Mouse (Mus musculus): ENCODE results near the gene Hspa2. TPM values are rescaled to one million over a fixed set of nuclear protein-coding genes. Genes with fewer than 3 reads are reported as not detected.

Hspa2 gene
- total RNA-seq, 4 experiments from 2014 or later: 93.5 to 105 (median 103) TPM

DNA sequence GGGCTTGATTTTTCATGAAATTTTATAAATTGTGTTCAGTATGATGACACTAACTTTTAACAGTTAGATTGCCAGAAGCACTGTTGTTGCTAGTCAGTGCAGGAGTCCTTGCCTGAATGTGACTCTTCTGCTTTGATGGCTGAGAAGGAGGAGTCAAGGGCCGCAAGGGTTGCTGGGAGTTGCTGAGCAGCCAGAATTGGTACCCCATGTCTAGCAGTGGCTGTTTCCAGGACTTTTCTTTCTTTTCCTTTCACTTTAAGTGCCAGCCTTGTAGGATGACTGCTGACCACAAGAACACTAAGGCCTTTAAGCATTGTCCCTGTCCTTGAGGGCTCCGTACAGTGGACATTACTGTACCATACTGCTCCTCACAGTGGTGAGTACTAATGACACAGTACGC is 26.2 kb upstream of the Hspa2 start:
- no peak for DNase-seq (ENCODE audit: low spot score in 2 of 2)

DNA sequence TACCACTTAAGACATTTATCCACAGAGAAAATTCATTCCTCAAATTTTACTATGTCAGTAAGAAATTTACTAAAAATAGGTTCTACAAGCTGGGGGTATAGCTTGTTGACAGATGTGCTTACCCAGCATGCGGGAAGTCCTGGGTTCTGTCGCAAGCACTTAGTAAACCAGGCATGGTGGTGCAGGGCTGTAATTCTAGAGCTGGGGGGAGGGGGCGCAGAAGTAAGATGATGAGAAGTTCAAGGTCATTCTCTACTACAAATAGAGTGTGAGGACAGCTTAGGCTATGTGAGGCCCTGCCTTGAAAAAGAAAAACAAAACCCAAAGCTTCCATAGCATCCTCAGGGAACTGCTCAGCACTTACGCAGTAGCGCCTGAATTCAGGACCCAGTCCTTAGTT is 25.4 kb upstream of the Hspa2 start:
- no peak for DNase-seq (ENCODE audit: low spot score in 2 of 2)

DNA sequence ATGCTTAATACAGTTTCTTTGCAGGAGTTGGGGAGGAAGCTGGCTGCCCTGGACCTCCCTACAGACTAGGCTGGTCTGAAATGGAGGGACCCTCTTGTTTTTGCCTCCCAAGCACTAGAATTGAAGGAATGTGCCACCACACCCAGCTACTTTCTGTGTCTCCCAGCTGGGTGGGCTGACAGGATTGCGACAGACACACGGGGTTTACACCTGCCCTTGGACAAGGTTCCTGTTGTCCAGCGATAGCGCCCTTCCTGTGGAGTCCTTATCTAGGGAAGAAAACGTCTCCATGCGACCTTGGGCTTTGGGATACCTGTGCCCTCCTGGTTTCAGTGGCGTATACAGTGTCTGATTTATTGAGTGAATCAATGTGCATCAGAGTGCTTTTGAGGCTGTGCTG is 23.8 kb upstream of the Hspa2 start:
- no peak for DNase-seq (ENCODE audit: low spot score in 2 of 2)

DNA sequence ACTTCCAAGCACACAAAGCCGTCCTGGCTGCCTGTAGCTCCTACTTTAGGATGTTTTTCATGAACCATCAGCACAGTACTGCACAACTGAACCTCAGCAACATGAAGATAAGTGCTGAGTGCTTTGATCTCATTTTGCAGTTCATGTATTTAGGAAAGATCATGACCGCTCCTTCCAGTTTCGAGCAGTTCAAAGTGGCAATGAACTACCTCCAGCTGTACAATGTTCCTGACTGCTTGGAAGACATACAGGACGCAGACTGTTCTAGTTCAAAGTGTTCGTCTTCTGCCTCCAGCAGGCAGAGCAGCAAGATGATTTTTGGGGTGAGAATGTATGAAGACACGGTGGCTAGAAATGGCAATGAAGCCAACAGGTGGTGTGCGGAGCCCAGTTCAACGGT is 18.6 kb upstream of the Hspa2 start:
- DNase-seq (ENCODE audit: low spot score in 2 of 2): no peak

DNA sequence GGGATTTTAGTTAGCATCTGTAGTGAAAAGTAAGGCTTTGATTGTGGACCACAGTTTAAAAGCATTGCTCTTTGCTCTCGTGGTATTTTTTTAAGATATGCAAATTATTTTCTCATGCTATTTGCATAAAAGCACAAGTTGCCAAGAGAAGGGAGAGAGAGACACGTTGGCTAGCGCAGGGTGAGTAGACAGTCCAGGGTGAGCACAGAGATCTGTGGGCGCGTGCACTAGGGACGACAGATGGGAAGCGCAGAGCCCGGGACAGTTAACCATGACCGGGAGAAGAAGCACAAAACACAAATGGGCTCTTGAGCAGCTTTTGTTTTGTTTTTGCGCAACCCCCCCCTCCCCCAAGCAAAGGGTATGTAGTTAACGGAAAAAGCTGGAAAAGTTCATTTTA is 15.2 kb upstream of the Hspa2 start:
- no peak for DNase-seq (ENCODE audit: low spot score in 2 of 2)

DNA sequence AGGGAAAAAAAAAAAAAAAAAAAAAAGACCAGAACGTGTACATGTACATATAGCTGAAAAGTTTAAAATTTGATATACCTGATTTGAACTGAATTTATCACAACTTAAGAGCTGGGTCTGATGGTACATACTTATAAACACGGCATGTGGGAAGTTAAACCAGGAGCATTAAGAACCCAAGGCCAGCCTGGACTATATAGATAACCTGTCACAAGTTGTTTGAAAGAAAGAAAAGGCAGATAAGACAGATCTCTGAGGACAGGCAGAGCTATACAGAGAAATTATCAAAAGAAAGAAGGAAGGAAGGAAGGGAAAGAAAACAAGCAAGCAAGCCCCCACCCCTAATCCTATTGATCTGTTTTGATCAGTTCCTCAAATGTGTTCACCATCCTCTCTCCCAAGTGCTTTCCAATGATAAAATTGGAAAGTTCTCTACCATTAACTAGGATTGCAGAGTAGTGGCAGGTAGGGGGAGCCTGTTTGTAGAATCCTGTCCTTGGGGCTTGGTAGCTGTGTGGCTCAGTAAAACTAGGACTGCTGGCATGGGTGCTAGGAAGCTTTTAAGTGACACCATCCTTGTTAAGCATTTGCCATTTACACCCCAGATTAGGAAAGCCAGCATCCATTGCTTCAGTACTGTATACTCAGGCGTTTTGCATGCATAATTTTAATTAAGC is 12.2 kb upstream of the Hspa2 start:
- DNase-seq (ENCODE audit: low spot score in 2 of 2): no peak

DNA sequence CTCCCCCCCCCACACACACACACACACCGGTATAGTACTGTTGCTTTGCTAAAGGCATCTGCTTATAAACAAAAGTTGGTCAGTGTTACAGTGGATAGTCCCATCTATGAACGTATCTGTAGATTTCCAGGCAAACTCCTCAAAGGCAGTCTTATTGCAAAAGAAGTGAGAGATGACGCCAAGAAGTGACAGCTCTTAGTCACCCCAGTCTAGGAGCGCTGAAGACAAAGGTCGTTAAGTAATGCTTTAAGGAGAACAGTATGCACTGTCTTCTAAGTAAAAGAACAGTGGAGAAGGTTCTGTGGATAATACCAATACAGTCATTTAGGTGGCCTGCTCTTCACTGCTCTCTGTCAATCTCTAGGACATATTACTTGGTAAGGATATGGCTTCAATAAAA is 11.0 kb upstream of the Hspa2 start:
- no peak for DNase-seq (ENCODE audit: low spot score in 2 of 2)

DNA sequence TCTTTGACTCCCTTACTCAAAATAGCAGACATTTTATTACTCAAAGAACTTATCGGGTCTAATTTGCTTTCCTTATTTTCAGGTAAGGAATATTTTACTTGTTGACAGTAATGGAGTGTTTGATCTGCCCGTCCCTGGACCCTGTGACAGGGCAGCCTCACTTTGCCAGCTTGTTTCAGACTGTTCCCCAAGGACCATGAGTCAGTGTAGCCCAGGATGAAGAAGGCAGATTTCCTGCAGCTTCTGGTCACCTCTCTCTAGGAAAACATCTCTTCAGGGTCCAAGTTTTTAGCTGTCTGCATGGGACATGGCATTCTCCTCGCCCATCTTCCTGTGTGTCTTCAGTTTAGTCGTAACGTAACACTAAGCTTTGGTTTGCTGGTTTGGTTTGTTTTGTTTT is 6.7 kb upstream of the Hspa2 start:
- DNase-seq (ENCODE audit: low spot score in 2 of 2): no peak

DNA sequence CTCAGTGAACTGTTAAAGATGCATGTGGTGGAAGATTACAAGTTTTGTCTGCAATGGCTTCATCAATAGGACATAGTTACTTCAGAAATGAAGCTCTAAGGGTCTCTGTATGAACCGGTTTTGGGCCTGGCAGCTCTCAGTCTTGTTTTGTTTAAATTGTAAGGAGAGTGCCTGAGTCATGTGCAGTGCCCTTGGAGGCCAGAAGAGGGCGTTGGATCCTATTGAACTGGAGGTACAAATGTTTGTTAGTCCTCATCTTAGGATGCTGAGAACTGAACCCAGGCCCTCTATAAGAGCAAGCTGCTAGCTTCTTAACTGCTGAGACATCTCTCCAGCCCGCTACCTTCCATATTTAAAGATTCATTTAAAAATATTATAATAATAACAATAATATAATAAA is 2.3 kb upstream of the Hspa2 start:
- DNase-seq (ENCODE audit: low spot score in 2 of 2): no peak

DNA sequence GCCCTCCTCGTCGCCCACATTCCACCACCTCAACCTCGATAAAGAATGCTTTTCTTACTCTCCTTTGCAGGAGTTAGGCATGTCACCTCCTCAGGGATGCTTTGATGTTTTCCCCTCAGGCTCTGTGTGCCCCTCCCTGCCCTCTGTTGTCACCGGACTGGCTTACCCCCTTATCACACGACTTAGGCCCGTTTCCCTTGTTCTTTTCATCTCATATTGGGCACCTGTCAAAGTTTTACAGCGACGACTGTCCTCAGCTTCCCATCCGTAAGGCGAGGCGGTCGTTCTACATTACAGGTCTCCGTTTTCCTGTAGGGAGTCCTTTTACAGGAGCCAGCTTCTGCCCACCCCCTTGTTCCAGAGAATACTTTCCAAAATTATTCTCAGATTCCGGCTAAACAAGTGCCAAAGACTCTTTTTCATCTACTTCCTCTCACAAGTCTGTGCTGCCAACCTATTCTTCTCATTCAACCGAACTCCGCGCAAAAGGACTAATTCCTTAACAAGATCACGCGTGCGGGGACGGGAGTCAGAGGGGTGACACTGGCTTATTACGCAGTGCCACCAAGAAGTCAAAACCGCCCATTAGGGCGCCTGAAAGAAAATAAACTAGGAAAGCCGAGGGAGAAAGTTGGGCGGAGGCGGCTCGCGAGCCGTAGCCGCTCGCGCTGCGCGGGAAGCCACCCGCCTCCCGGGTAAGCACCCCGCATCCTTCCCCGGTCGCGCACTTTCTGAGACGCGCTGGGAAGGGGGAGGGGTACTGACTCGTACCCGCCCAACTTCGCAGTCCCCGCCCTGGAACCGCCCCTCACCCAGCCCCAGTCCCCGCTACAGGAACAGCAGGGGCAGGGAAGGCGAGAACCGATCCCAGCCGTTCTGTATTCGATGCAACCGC is 738 bp upstream of the Hspa2 start:
- no peak for DNase-seq (ENCODE audit: low spot score in 2 of 2)

DNA sequence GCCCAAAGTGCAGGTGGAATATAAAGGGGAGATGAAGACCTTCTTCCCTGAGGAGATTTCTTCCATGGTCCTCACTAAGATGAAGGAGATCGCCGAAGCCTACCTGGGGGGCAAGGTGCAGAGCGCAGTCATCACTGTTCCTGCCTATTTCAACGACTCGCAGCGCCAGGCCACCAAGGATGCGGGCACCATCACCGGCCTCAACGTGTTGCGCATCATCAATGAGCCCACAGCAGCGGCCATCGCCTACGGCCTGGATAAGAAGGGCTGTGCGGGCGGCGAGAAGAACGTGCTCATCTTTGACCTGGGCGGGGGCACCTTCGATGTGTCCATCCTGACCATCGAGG is 833 bp downstream of the Hspa2 start:
- peak in 1 of 2 experiments; percentile 38 for DNase-seq (ENCODE audit: low spot score in 2 of 2)

DNA sequence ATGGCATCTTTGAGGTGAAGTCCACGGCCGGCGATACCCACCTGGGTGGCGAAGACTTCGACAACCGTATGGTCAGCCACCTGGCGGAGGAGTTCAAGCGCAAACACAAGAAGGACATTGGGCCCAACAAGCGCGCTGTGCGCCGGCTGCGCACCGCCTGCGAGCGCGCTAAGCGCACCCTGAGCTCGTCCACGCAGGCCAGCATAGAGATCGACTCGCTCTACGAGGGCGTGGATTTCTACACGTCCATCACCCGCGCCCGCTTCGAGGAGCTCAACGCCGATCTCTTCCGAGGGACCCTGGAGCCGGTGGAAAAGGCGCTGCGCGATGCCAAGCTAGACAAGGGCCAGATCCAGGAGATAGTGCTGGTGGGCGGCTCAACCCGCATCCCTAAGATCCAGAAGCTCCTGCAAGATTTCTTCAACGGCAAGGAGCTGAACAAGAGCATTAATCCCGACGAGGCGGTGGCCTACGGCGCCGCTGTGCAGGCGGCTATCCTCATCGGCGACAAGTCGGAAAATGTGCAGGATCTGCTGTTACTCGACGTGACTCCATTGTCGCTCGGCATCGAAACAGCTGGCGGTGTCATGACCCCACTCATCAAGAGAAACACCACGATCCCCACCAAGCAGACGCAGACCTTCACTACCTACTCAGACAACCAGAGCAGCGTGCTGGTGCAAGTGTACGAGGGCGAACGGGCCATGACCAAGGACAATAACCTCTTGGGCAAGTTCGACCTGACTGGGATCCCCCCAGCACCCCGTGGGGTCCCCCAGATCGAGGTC is 1.4 kb downstream of the Hspa2 start:
- peak; percentile 21 to 36 for DNase-seq (ENCODE audit: low spot score in 2 of 2)

DNA sequence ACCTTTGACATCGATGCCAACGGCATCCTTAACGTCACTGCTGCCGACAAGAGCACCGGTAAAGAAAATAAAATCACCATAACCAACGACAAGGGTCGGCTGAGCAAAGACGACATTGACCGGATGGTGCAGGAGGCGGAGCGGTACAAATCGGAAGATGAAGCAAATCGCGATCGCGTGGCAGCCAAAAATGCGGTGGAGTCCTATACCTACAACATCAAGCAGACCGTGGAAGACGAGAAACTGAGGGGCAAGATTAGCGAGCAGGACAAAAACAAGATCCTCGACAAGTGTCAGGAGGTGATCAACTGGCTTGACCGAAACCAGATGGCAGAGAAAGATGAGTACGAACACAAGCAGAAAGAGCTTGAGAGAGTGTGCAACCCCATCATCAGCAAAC is 2.0 kb downstream of the Hspa2 start:
- no peak for DNase-seq (ENCODE audit: low spot score in 2 of 2)

DNA sequence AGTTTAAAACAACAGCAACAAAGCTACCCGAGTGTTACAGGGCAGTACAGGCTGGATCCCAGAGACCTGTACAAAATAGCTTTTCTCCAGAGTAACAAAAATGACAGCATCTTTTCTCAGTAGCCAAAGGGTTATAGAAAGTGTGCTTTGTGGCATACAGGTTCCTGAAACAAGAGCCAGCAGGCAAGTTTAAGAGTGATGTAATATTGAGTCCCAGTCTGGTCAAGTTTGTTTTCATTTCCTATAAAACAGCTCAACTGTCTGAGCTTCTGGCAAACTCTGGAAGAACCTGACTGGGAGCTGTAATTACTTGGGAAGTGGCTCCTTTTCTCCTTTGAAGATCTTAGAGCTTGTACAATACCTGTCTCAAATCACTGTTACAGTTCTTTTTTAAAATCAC is 3.2 kb downstream of the Hspa2 start:
- DNase-seq (ENCODE audit: low spot score in 2 of 2): no peak

DNA sequence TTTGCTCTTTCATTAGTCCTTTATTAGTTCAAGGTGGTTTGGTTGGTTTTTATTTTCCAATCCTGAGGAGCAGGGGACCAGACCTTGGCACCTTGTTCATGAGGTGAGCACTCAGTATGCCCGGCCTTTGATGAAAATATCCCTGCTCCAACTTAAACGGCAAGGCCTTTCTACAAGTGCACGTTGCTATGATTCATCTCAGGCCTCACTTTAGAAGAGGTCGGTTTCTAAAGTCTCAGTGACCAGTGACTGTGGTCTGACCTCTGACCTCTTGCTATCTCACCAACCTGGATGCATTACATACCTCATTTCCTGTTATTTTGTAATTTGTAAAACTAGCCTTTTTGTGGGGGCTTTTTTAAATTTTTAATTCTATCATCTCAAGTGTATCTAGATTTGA is 5.2 kb downstream of the Hspa2 start:
- no peak for DNase-seq (ENCODE audit: low spot score in 2 of 2)

DNA sequence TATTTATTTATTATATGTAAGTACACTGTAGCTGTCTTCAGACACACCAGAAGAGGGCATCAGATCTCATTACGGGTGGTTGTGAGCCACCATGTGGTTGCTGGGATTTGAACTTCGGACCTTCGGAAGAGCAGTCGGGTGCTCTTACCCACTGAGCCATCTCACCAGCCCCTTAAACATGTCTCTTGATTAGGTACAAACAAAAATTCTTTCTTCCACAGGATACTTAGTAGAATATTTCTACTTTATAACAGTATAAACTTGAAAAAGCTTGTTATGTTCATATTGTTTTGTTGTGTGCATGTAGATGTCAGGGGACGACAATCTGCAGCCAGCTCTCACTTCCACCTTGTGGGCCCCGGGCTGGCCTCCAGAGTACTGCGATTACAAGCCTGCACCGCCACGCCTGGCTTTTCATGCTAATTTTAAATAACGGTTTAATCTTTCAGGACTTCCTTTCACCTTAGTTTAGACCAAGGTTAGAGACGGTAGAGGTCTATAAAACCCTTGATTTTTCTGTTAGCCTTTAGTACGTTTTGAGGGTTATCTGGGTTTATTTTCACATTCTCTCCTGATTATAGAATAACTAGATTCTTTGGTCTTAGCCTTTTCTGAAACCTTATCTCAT is 11.5 kb downstream of the Hspa2 start:
- DNase-seq (ENCODE audit: low spot score in 2 of 2): no peak

DNA sequence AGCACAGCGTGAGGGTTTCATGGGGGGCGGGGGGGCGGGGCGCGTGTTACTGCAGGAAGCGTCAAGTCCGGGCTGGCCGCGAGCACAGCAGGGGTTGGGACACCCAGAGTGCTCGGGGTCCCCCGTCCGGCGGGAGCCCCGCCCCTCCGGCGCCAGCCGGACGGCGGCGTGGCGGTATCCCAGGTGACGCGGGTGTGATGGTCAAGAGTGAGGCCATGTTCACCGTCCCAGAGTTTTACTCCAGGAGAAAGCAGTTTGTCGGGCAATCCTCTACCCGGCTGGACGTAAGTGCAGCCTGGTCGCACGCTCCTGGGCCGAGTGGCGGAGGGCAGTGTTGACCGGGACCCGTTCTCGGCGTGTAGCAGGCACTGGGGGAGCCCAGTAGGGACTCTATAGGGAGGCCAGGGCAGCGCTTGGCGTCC is 13.5 kb downstream of the Hspa2 start, which contains the start of gene Ppp1r36:
Gene Ppp1r36 (plus strand): TSS at position 106 of the 422 bp plus-strand sequence.
- no peak for DNase-seq (ENCODE audit: low spot score in 2 of 2)

DNA sequence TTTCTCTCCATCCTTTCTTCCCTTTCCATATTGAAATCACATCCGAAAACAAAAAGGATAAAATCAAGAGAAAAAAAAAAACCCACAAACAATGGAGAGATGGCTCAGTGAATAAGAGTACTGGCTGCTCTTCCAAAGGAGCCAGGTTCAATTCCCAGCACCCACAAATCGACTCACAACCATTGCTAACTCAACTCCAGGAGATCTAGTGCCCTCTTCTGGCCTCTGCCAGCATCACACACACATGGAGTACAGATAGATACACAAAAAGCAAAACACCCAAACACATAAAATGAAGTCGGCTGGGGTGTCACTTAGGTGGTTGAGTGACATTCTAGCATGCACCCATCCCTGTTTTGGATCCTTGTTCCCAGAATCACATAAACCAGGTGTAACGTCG is 14.4 kb downstream of the Hspa2 start:
- no peak for DNase-seq (ENCODE audit: low spot score in 2 of 2)

DNA sequence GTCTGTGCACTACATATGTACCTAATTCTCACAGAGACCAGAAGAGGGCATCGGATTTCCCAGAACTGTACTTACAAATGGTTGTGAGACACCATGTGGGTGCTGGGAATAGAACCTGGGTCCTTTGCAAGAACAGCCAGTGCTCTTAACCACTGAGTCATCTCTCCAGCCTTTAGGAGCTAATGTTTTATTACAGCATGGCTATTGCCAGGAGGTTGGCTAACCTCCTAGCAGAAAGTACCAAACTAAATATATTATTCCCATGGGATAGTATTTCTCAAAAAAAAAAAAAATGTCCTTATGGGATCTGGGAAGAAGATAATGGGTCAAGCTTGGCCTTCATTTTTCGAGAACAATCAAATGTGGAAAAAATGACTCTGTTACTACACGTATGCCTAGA is 21.3 kb downstream of the Hspa2 start:
- DNase-seq (ENCODE audit: low spot score in 2 of 2): no peak

DNA sequence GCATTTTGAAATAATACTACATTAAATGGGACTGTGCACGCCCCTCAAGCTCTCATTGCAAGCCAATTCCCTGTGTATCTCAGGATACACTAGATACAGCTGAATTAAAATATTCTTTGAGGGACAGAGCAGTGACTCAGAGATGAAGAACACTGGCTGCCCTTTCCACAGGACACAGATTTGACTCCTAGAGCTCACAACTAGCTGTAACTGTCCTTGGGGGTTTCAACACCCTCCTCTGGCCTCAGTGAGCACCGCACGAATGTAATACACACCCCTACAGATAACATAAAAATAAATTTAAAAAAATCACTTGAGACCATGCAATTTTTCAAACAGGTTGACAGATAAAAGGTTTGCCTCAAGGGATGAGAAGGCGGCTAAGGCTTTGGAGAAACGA is 23.6 kb downstream of the Hspa2 start:
- no peak for DNase-seq (ENCODE audit: low spot score in 2 of 2)

DNA sequence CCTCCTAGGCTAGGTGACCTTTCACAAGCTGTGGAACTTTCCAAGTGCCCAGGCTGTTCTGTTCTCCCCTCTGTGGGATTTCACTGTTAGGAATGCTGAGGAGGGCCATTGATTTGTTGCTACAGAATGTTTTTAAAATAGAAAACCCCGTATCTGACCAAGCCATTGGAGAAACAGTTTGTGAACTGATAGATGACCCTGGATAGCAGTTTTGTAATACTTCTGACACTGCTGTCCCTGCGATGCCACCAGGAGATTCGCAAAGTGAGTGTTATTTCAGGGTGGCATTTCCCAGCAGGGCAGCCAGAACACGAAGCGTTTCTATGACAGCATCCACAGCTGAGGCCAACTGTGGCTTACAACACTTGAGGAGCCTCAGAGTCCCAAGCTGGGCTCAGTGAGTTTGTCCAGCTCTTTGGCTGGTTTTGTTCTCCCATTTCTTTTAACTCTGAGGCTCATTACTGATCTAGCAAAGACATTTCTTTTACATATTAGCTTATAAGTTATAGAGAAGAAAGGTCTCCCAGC is 27.0 kb downstream of the Hspa2 start:
- DNase-seq (ENCODE audit: low spot score in 2 of 2): peak in 1 of 2 experiments; percentile 25

Measured in layer of hippocampus, adult 8-10 months (tissue).